Mouse (Mus musculus) lung, adult 2 months (tissue): ENCODE data around the gene Otud3. TPM values are rescaled to one million over a fixed set of nuclear protein-coding genes. Genes with fewer than 3 reads are reported as not detected.
"Not testable (repeated sequence)": the region's sequence is repeated elsewhere in the genome, so short reads cannot be mapped to it uniquely, and the experiment has no call there.

ENCODE experiments used
- DNase-seq: peaks from one replicate; pipeline ENCODE4 v3.0.0; 2022
- H3K4me1 ChIP-seq: fragments of 200-500 bp; 2 replicates; pipeline ENCODE4 v1.6.1; 2011; ENCODE audit warnings: low read length; ENCODE audit not compliant: control insufficient read depth, insufficient read depth
- H3K4me3 ChIP-seq: fragments of 200-500 bp; replicated peaks from 2 replicates; pipeline ENCODE3; 2011; ENCODE audit warnings: low read depth, mild to moderate bottlenecking, control low read depth, low read length; ENCODE audit errors: extremely low read depth
- CTCF ChIP-seq: fragments of 200-500 bp; IDR thresholded peaks from 2 replicates; pipeline ENCODE4 v1.5.1; 2011; ENCODE audit warnings: mild to moderate bottlenecking, low read length, control low read depth; ENCODE audit not compliant: insufficient read depth
- POLR2A ChIP-seq: fragments of 200-500 bp; IDR thresholded peaks from 2 replicates; pipeline ENCODE4 v1.6.1; 2011; ENCODE audit warnings: low read depth, mild to moderate bottlenecking, control low read depth, low read length, borderline replicate concordance; ENCODE audit errors: extremely low read depth
- WGBS: fragments of 180-500 bp; shearing (Covaris S2); methylation state at CpG from one replicate; pipeline ENCODE4 v1.1.7; 2018; 5-methylcytosine and 5-hydroxymethylcytosine counted together
- polyA plus RNA-seq: library from polyadenylated mRNA; depleted of rRNA; stranded (reverse); fragments of >200 nt; gene quantifications from 2 replicates; pipeline ENCODE4 v1.2.3, GENCODE M21; 2012

Gene Otud3
- polyA plus RNA-seq, 1 experiment, result 8.4 TPM

DNA sequence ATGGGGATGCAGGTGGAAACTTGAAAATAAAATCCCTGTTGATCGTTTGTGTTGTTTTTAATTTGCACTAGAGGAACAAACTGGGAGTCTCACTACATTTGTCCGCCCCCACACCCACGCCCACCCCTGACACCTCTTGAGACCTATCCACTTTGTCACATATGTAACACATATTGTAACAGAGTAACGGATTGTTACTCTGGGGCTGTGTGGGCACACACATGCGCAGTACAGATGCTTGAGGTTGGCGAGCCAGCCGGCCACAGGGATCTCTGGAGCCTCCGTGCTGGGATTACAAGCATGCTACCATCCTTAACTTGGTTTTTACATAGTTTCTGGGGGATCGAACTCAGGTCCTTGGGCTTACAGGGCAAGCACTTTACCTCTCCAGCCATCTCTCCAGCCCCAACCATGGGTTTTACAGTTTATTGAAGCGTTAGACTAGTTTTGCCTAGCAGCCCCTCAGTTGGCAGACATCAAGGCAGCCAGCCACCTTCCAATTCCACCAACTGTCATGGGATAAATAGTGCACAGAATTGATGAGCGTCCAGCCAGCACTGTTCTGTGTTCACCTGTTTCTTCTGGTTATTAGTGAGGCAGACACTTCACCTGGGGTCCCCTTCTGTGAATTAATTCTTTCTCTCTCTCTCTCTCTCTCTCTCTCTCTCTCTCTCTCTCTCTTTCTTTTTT, 20.9 kb upstream of the Otud3 start:
- DNase-seq, result no peak
- no peak overlapping the region for H3K4me3 ChIP-seq
- 82% methylated on average over 11 of the region's 11 CpGs for WGBS
- TF ChIP-seq POLR2A (no peak), CTCF (no peak)
- peaks cover 8% of the 10 kb centered on the region for H3K4me1 ChIP-seq

DNA sequence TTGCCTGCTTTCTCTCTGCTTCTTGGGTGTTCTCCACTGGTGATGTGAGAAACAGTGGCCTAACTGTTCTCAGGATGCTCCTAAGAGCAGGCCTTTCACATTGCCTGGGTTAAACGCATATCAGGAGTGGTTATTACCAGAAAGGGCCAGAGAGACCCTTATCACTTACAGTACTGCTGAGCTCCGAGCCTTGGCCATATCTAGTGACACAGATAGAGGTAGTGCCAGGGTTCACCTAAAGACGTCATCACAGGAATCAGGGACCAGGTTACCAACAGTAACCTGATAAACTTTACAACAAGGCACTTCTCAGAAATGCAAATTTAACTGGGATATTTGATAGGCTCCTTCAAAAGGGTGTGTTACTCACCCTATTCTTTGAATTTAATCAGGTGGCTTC, 20.1 kb upstream of the Otud3 start:
- H3K4me1 ChIP-seq, result peaks cover 5% of the 10 kb centered on the region; the same call in 1 of the 2 replicates
- no peak overlapping the region for H3K4me3 ChIP-seq
- WGBS, result 58% methylated on average over 3 of the region's 3 CpGs
- no peak for DNase-seq
- TF ChIP-seq POLR2A (no peak), CTCF (no peak)

GRCm38 (mm10) chr4:138925561-138925960, 11.8 kb upstream of the Otud3 start:
- TF ChIP-seq POLR2A, result no peak
- TF ChIP-seq CTCF, result no peak
- no peak for DNase-seq
- Histone ChIP-seq H3K4me1 (no peaks in the 10 kb centered on the region), H3K4me3 (no peak overlapping the region)
- WGBS, result 28% methylated on average over 2 of the region's 2 CpGs

DNA sequence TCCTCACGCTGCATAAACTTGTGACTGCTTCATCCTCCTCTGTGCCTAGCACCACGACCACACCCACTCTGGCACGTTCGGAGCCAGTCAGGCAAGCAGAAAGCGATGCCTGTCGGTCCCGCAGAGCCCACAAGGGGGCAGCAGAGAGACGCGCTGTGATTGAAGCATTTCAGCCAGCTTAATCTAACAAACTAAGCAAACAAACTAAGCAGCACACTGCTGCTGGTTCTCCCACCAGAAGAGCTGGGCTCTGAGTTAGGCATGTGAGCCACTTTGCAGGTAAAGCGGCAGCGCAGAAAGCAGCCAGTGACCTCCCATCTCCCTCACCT, 8.3 kb upstream of the Otud3 start:
- WGBS, result 1% methylated on average over 11 of the region's 11 CpGs

GRCm38 (mm10) chr4:138921254-138922130, 7.7 kb upstream of the Otud3 start:
- Histone ChIP-seq H3K4me3 (no peak overlapping the region), H3K4me1 (no peaks in the 10 kb centered on the region)
- TF ChIP-seq POLR2A, result no peak
- no peak for TF ChIP-seq CTCF
- WGBS, result 41% methylated on average over 20 of the region's 20 CpGs
- no peak for DNase-seq

More for the DNA sequence above, 8.3 kb upstream of the Otud3 start:
- peak; percentile 98 for DNase-seq
- TF ChIP-seq POLR2A, result 0 out of 2 replicates have a peak, but pooled peaks have one; percentile 15
- TF ChIP-seq CTCF, result peak; percentile 97
- no peaks in the 10 kb centered on the region for H3K4me1 ChIP-seq
- no peak overlapping the region for H3K4me3 ChIP-seq

GRCm38 (mm10) chr4:138917282-138917681, 3.5 kb upstream of the Otud3 start:
- WGBS, result 76% methylated on average over 9 of the region's 9 CpGs
- TF ChIP-seq POLR2A (no peak), CTCF (no peak)
- peaks cover 5% of the 10 kb centered on the region for H3K4me1 ChIP-seq
- DNase-seq, result no peak
- H3K4me3 ChIP-seq, result no peak overlapping the region

GRCm38 (mm10) chr4:138913141-138913787, 481 bp downstream of the Otud3 start:
- Histone ChIP-seq H3K4me3 (peak overlapping the region; percentile 83), H3K4me1 (peaks cover 5% of the 10 kb centered on the region)
- DNase-seq, result no peak
- TF ChIP-seq CTCF (no peak), POLR2A (no peak)
- under 1% methylated on average over 52 of the region's 52 CpGs for WGBS

DNA sequence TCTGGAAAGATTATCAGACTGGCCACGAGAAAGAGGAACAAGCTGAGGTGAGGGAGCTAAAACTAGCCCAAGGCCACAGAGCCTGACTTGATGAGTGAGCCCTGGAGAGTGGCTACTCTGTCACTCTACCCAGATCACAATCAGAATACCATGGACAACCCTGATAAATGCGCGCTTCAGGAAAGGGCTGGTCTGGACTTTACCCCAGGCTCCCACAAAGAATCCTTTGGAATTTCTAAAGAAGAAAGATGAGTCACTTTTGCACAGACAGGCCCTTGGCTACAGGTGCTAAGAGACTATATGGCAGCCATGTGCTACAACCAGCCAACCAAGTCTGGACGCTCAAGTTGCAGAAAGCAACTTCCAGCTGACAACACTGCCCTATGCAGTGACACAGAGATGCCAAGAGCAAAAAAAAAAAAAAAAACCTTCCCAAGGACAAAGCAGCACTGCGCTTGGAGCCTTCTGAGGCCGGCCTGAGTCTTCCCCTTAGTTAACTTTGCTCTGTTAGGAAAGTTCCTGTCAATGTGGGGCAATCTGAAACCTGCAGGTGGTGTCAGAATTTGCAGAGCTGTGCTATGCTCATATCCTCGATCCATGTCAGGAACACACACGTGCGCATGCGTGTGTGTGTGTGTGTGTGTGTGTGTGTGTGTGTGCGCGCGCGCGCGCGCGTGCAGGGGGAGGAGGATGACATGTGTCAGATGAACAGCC, 8.0 kb downstream of the Otud3 start:
- DNase-seq, result no peak
- 92% methylated on average over 18 of the region's 18 CpGs for WGBS
- no peak for TF ChIP-seq POLR2A
- TF ChIP-seq CTCF, result no peak
- Histone ChIP-seq H3K4me3 (no peak overlapping the region), H3K4me1 (no peaks in the 10 kb centered on the region)

DNA sequence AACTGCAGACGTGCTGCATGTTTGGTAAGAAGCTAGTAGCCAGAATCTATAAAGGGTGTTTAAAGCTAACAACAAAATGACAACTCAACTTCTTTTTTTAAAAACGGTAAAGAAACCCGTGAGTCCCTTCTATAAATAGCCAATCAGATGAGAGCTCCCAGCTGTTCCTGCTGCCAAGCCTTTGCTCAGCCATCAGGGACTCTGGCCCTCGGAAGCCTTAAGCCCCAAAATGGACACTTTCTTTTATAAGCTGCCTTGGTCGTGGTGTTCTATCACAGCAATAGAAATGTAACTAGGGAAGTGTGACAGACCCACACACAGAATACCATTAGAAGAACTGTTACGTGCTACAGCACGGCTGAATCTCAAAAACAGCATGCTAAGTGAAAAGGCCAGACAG, 14.4 kb downstream of the Otud3 start:
- DNase-seq, result no peak
- H3K4me1 ChIP-seq, result no peaks in the 10 kb centered on the region
- 75% methylated on average over 7 of the region's 7 CpGs for WGBS
- no peak overlapping the region for H3K4me3 ChIP-seq
- TF ChIP-seq CTCF (no peak), POLR2A (no peak)

- not testable (repeated sequence) for H3K4me1 ChIP-seq, DNase-seq, H3K4me3 ChIP-seq
- 90% methylated on average over 11 of the region's 11 CpGs for WGBS
These were observed 20.0 kb downstream of the Otud3 start for GRCm38 (mm10) chr4:138893789-138894188.
